Mouse (Mus musculus) ovary, postnatal 10 days (tissue): ENCODE measurements at regions not wholly inside any gene's neighbourhood (a gene's known extent, or its start where the extent isn't known, plus 50 kb on each side); places are given as distances from the start of the nearest gene placed in this dataset.
A peak's percentile ranks its signal among the peaks of the same experiment; 100 is the strongest.
"Not testable (repeated sequence)": the region's sequence is repeated elsewhere in the genome, so short reads cannot be mapped to it uniquely, and the experiment has no call there.

ENCODE experiments used
- DNase-seq: peaks from one replicate; pipeline ENCODE4 v3.0.0; 2022; ENCODE audit warnings: low spot score

- no peak for DNase-seq
These were observed 167.2 kb upstream of the Sulf2 start for GRCm38 (mm10) chr2:166322668-166323043.

- DNase-seq, result no peak
These were observed 166.7 kb upstream of the Sulf2 start for GRCm38 (mm10) chr2:166321992-166322667.

- no peak for DNase-seq
These were observed 161.0 kb upstream of the Sulf2 start for GRCm38 (mm10) chr2:166316409-166316916.

GRCm38 (mm10) chr2:166310438-166310837 lies 155.0 kb upstream of the Sulf2 start:
- no peak for DNase-seq

GRCm38 (mm10) chr2:166309882-166310281 lies 154.4 kb upstream of the Sulf2 start:
- no peak for DNase-seq

GRCm38 (mm10) chr2:166307551-166307950 lies 152.1 kb upstream of the Sulf2 start:
- no peak for DNase-seq

- DNase-seq, result no peak
These were observed 149.9 kb upstream of the Sulf2 start for GRCm38 (mm10) chr2:166305044-166306002.

GRCm38 (mm10) chr2:166303854-166304253 lies 148.4 kb upstream of the Sulf2 start:
- no peak for DNase-seq

- DNase-seq, result peak; percentile 31
These were observed 145.7 kb upstream of the Sulf2 start for GRCm38 (mm10) chr2:166301161-166301560.

- no peak for DNase-seq
These were observed 139.2 kb upstream of the Sulf2 start for GRCm38 (mm10) chr2:166294672-166295071.

GRCm38 (mm10) chr2:166292987-166293386 lies 137.5 kb upstream of the Sulf2 start:
- DNase-seq, result no peak

GRCm38 (mm10) chr2:166291266-166291665 lies 135.8 kb upstream of the Sulf2 start:
- DNase-seq, result no peak

GRCm38 (mm10) chr2:166290826-166291225 lies 135.4 kb upstream of the Sulf2 start:
- no peak for DNase-seq

- no peak for DNase-seq
These were observed 133.7 kb upstream of the Sulf2 start for GRCm38 (mm10) chr2:166289198-166289597.

- not testable (repeated sequence) for DNase-seq
These were observed 125.7 kb upstream of the Sulf2 start for GRCm38 (mm10) chr2:166281137-166281536.

- no peak for DNase-seq
These were observed 125.2 kb upstream of the Sulf2 start for GRCm38 (mm10) chr2:166280651-166281127.

- DNase-seq, result no peak
These were observed 124.2 kb upstream of the Sulf2 start for GRCm38 (mm10) chr2:166279676-166280075.

- DNase-seq, result no peak
These were observed 119.9 kb upstream of the Sulf2 start for GRCm38 (mm10) chr2:166275398-166275797.

GRCm38 (mm10) chr2:166274016-166274346 lies 118.5 kb upstream of the Sulf2 start:
- no peak for DNase-seq

- no peak for DNase-seq
These were observed 118.0 kb upstream of the Sulf2 start for GRCm38 (mm10) chr2:166273312-166274015.

GRCm38 (mm10) chr2:166272841-166273240 lies 117.4 kb upstream of the Sulf2 start:
- no peak for DNase-seq

GRCm38 (mm10) chr2:166272190-166272543 lies 116.7 kb upstream of the Sulf2 start:
- DNase-seq, result no peak
